Mouse (Mus musculus) kidney, postnatal 0 days (tissue): Measurements from ENCODE around the gene Tmem216. TPM values are rescaled to one million over a fixed set of nuclear protein-coding genes. Genes with fewer than 3 reads are reported as not detected.
"Not testable (repeated sequence)": the region's sequence is repeated elsewhere in the genome, so short reads cannot be mapped to it uniquely, and the experiment has no call there.

Experiments used
- ATAC-seq: fragments of 200-750 bp; cut with Nextera tagmentation; replicated peaks from 2 replicates; pipeline ENCODE4 v1.8.0; 2017; ENCODE audit warnings: low read depth, moderate number of reproducible peaks, moderate TSS enrichment, moderate library complexity; ENCODE audit not compliant: low FRiP score
- DNase-seq: peaks from one replicate; pipeline ENCODE4 v3.0.0-alpha.2; 2016; ENCODE audit warnings: low spot score
- H3K27ac ChIP-seq: fragments of 300-500 bp; sonication (generic); 2 replicates; pipeline ENCODE4 v1.5.1; 2014; ENCODE audit warnings: mild to moderate bottlenecking
- H3K27me3 ChIP-seq: fragments of 300-500 bp; sonication (generic); 2 replicates; pipeline ENCODE4 v1.6.1; 2014; ENCODE audit warnings: low read length, mixed read lengths; ENCODE audit not compliant: insufficient read depth
- H3K36me3 ChIP-seq: fragments of 300-500 bp; sonication (generic); 2 replicates; pipeline ENCODE4 v1.6.1; 2014; ENCODE audit warnings: low read length, mixed read lengths; ENCODE audit not compliant: insufficient read depth
- H3K4me1 ChIP-seq: fragments of 300-500 bp; sonication (generic); replicated peaks from 2 replicates; pipeline ENCODE4 v1.6.1; 2014; ENCODE audit warnings: antibody characterized with exemption, low read length, mixed read lengths; ENCODE audit not compliant: insufficient read depth
- H3K4me2 ChIP-seq: fragments of 300-500 bp; sonication (generic); 2 replicates; pipeline ENCODE4 v1.6.1; 2014; ENCODE audit warnings: mild to moderate bottlenecking, low read length, moderate library complexity, mixed read lengths
- H3K4me3 ChIP-seq: fragments of 300-500 bp; sonication (generic); replicated peaks from 2 replicates; pipeline ENCODE4 v1.5.1; 2014; ENCODE audit warnings: low read depth, low read length
- H3K9ac ChIP-seq: fragments of 300-500 bp; sonication (generic); 2 replicates; pipeline ENCODE4 v1.6.1; 2014; ENCODE audit warnings: low read depth, low read length
- H3K9me3 ChIP-seq: fragments of 300-500 bp; sonication (generic); replicated peaks from 2 replicates; pipeline ENCODE4 v1.6.1; 2016; ENCODE audit warnings: low read length, inconsistent platforms, mixed read lengths
- CTCF ChIP-seq: IDR thresholded peaks from 2 replicates; pipeline ENCODE4 v1.5.1; 2016; ENCODE audit warnings: antibody characterized with exemption, low read depth, mild to moderate bottlenecking, moderate library complexity
- WGBS: fragments of 180-500 bp; shearing (Covaris S2); extraction: QIAGEN DNeasy Blood & Tissue Kit; methylation state at CpG from one replicate; pipeline ENCODE4 v1.1.7; 2014; 5-methylcytosine and 5-hydroxymethylcytosine counted together
- polyA plus RNA-seq: library from polyadenylated mRNA; unstranded; fragments of >200 nt; fragmentation: Nextera tagmentation; extraction: Ambion mirVana; gene quantifications from 2 replicates; pipeline ENCODE4 v1.2.1, GENCODE M21; 2015

The Tmem216 gene
- polyA plus RNA-seq, 1 experiment from 2014 or later, result 49.7 TPM

DNA sequence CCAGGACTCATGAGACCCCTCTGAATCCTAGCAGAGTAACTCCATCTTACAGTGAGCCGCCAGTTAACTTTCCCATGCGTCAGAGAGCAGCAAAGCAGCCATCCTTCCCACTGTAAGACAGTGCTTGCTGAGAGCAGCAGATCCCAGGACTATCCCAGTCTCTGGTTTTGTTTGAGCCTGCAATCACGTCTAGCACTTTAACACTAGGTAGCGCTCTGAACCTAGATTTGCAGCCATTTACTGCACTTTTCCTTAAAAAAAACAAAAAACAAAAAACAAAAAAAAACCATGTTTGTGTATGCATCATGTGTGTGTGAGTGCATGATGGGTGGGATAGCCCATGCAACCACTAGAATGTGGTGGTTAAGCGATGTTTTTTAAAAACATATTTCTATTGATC is 4.1 kb upstream of the Tmem216 start:
- peak; percentile 69 for DNase-seq
- H3K9ac ChIP-seq, result no peak overlapping the region
- no peak overlapping the region for H3K27ac ChIP-seq
- peaks cover 5% of the 10 kb centered on the region; the same call in 1 of the 2 replicates for H3K4me1 ChIP-seq
- H3K9me3 ChIP-seq, result no peaks in the 10 kb centered on the region
- no peaks in the 10 kb centered on the region for H3K36me3 ChIP-seq
- H3K4me2 ChIP-seq, result no peak overlapping the region
- peak; percentile 58; the same call in 1 of the 2 replicates for TF ChIP-seq CTCF
- no peak for ATAC-seq
- H3K27me3 ChIP-seq, result no peaks in the 10 kb centered on the region
- 47% methylated on average over 5 of the region's 5 CpGs for WGBS
- H3K4me3 ChIP-seq, result no peak overlapping the region

DNA sequence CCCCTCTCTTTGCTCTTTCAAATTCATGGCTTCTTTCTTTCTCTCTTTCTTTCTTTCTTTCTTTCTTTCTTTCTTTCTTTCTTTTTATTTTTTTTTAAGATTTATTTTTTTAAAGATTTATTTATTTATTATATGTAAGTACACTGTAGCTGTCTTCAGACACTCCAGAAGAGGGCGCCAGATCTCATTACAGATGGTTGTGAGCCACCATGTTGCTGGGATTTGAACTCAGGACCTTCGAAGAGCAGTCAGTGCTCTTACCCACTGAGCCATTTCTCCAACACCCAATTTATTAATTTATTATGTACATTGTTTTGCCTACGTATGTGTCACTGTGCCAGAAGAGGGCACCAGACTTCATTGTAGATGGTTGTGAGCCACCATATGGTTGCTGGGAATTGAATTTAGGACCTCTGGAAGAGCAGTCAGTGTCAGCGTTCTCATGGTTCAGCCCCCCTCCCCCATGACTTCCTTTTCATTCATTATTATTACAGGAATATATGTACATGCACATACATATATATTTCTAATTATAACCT is 1.9 kb upstream of the Tmem216 start:
- H3K4me3 ChIP-seq, H3K36me3 ChIP-seq, H3K27me3 ChIP-seq, H3K27ac ChIP-seq, H3K9me3 ChIP-seq, ATAC-seq, H3K4me1 ChIP-seq, H3K9ac ChIP-seq, H3K4me2 ChIP-seq, DNase-seq: not testable (repeated sequence)
- TF ChIP-seq CTCF, result 0 out of 2 replicates have a peak, but pooled peaks have one; percentile 22
- 76% methylated on average over 4 of the region's 4 CpGs for WGBS

DNA sequence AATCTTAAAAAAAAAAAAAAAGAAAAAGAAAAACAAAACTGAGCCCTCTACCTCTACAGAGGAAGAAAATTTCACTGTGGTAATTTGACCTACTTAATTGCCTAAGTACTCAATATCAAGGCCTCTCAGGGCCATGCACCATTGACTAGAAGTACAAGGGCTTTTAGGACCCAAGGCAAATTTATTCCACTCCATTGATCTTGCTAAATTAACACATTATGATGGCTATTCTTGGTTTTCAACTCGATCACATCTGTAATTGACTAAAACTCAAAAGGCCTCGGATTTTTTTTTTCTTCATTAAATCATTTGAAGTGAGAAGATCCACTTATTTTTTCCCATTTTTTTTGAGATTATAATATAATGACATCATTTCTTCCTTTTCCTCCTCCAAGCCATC is 1.4 kb upstream of the Tmem216 start:
- no peak for TF ChIP-seq CTCF
- Histone ChIP-seq H3K27ac (no peak overlapping the region), H3K4me1 (peaks cover 8% of the 10 kb centered on the region; the same call in 1 of the 2 replicates), H3K9me3 (no peaks in the 10 kb centered on the region), H3K36me3 (no peaks in the 10 kb centered on the region), H3K4me2 (no peak overlapping the region), H3K27me3 (no peaks in the 10 kb centered on the region), H3K4me3 (no peak overlapping the region), H3K9ac (no peak overlapping the region)
- DNase-seq (peak; percentile 5), ATAC-seq (no peak)
- 42% methylated on average over 2 of the region's 2 CpGs for WGBS

DNA sequence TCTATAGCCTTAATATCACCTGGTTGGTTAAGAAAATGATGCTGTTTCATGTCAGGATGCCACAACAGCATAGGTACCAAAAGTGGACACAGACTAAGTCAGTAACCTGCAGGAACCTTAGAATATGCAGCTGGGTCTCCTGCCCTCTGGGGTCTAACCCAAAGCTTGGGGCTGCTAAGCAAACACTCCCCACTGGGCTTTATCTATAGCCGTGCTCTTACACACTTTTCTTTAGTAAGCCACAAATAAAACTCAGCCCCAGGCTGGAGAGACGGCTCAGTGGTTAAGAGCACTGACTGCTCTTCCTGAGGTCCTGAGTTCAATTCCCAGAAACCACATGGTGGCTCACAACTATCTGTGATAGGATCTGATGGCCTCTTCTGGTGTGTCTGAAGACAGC is 963 bp upstream of the Tmem216 start:
- no peaks in the 10 kb centered on the region for H3K9me3 ChIP-seq
- H3K27me3 ChIP-seq, result no peaks in the 10 kb centered on the region
- DNase-seq (no peak), ATAC-seq (no peak)
- 42% methylated on average over 2 of the region's 2 CpGs for WGBS
- H3K27ac ChIP-seq, result no peak overlapping the region
- no peak overlapping the region for H3K9ac ChIP-seq
- no peak overlapping the region for H3K4me2 ChIP-seq
- peaks cover 8% of the 10 kb centered on the region; the same call in 1 of the 2 replicates for H3K4me1 ChIP-seq
- H3K4me3 ChIP-seq, result no peak overlapping the region
- H3K36me3 ChIP-seq, result peaks cover 2% of the 10 kb centered on the region; the same call in 1 of the 2 replicates
- no peak for TF ChIP-seq CTCF

DNA sequence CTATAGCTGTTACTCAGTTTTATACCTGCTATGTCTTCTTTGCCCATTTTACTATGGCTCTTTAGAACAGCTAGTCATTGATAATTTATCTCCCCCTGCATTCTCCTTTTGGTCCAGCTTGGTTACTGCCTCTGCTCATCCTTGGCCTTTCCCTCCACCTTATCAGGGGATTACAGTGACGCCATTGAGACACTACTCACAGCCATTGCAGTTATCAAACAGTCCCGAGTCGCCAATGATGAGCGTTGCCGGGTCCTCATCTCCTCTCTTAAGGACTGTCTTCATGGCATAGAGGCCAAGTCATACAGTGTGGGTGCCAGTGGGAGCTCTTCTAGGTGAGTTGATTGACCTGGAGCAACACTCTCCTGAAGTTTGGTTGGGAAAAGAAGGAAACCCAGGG is 16.6 kb downstream of the Tmem216 start:
- Histone ChIP-seq H3K4me3 (no peak overlapping the region), H3K27ac (no peak overlapping the region), H3K9me3 (no peaks in the 10 kb centered on the region), H3K27me3 (no peaks in the 10 kb centered on the region), H3K4me1 (no peaks in the 10 kb centered on the region), H3K4me2 (no peak overlapping the region), H3K36me3 (peaks cover 60% of the 10 kb centered on the region), H3K9ac (no peak overlapping the region)
- DNase-seq, result no peak
- ATAC-seq, result no peak
- TF ChIP-seq CTCF, result no peak
- 92% methylated on average over 5 of the region's 5 CpGs for WGBS

DNA sequence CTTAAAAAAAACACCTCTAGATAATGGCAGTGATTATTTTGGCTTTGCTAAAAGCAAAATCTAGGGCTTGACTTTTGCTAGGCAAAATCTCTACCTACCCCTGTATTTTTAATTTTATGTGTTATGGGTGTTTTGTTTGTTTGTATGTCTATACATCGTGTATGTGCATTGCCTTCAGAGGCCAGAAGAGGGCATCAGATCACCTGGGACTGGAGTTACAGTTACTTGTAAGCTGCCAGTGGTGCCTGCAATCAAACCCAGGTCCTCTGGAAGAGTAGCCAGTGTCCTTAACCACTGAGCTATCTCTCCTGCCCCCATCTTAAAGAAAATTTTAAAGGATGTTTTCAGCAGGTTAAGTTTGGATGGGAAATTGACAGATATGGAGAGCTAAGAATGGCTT is 26.0 kb downstream of the Tmem216 start:
- H3K36me3 ChIP-seq, result peaks cover 39% of the 10 kb centered on the region
- H3K4me3 ChIP-seq, result no peak overlapping the region
- peak; percentile 28; the same call in 1 of the 2 replicates for TF ChIP-seq CTCF
- no peak overlapping the region for H3K9ac ChIP-seq
- DNase-seq, result no peak
- no peak for ATAC-seq
- H3K9me3 ChIP-seq, result no peaks in the 10 kb centered on the region
- WGBS, result 93% methylated on average over 1 of the region's 1 CpGs
- H3K4me2 ChIP-seq, result no peak overlapping the region
- H3K4me1 ChIP-seq, result peaks cover 17% of the 10 kb centered on the region
- no peaks in the 10 kb centered on the region for H3K27me3 ChIP-seq
- H3K27ac ChIP-seq, result no peak overlapping the region

- no peaks in the 10 kb centered on the region for H3K9me3 ChIP-seq
- DNase-seq (peak; percentile 91), ATAC-seq (no peak)
These were observed 30.1 kb downstream of the Tmem216 start, which contains the start of gene Sdhaf2 for GRCm38 (mm10) chr19:10525910-10526309. TSS of gene Sdhaf2 (minus strand) at chr19:10526142.

More at GRCm38 (mm10) chr19:10525910-10526309, 30.1 kb downstream of the Tmem216 start, which contains the start of gene Sdhaf2:
- peak within 1 kb of the TSS; percentile 91 for H3K4me3 ChIP-seq
- peak within 1 kb of the TSS; percentile 100 for H3K27ac ChIP-seq
- H3K9ac ChIP-seq, result peak within 1 kb of the TSS; percentile 100
- peaks cover 23% of the 10 kb centered on the region for H3K4me1 ChIP-seq
- TF ChIP-seq CTCF, result peak; percentile 73
- H3K27me3 ChIP-seq, result no peaks in the 10 kb centered on the region
- H3K36me3 ChIP-seq, result peaks cover 11% of the 10 kb centered on the region; the same call in 1 of the 2 replicates
- under 1% methylated on average over 11 of the region's 11 CpGs for WGBS
- H3K4me2 ChIP-seq, result peak within 1 kb of the TSS; percentile 63
